Mouse (Mus musculus) thymus, adult 2 months (tissue): Measurements from ENCODE around the gene Fxyd7.

Source experiments
- CTCF ChIP-seq: fragments of 200-500 bp; IDR thresholded peaks from 2 replicates; pipeline ENCODE4 v1.5.1; 2012; ENCODE audit warnings: mild to moderate bottlenecking, control low read depth, low read length, moderate library complexity, borderline replicate concordance; ENCODE audit not compliant: control insufficient read depth, poor library complexity, insufficient read depth; ENCODE audit errors: extremely low read depth
- POLR2A ChIP-seq: fragments of 200-500 bp; IDR thresholded peaks from 2 replicates; pipeline ENCODE4 v1.6.1; 2012; ENCODE audit warnings: mild to moderate bottlenecking, low read length, control low read depth, moderate library complexity; ENCODE audit not compliant: control insufficient read depth, poor library complexity, insufficient read depth; ENCODE audit errors: extremely low read depth

DNA sequence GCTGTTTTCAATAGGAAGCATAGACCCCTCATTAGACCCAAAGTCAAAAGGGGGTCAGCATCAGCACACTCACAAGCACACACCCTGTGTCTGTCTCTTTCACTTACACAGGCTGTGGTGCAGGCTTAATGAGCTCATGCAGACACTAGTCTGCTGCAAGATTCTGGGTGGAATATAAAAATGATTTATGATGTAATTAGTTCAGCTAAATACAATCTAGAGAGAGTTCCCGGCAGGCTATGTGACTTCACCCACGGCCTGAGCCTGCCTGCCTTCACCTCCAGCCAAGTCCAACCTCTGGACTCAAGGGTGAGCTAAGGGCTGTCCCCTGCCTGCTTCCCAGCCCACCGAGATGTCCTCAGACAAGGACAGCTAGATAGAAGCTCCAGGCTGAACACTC, 42.4 kb downstream of the Fxyd7 start:
- TF ChIP-seq CTCF (no peak), POLR2A (no peak)
